Mouse (Mus musculus) lung, postnatal 36 days (tissue): Measurements from ENCODE around the gene Ccr8.
"Not testable (repeated sequence)": the region's sequence is repeated elsewhere in the genome, so short reads cannot be mapped to it uniquely, and the experiment has no call there.

ENCODE experiments used
- DNase-seq: peaks from one replicate; pipeline ENCODE4 v3.0.0; 2022; ENCODE audit warnings: mixed read lengths

The Ccr8 gene

DNA sequence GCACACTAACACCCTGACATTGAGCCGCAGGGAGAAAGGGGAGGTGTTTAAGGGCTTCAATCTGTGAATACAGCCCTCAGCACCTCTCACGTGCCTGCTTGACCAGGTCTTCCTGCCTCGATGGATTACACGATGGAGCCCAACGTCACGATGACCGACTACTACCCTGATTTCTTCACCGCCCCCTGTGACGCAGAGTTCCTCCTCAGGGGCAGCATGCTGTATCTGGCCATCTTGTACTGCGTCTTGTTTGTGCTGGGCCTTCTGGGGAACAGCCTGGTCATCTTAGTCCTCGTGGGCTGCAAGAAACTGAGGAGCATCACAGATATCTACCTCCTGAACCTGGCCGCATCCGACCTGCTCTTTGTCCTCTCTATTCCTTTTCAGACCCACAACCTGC lies 1.8 kb downstream of the Ccr8 start:
- no peak for DNase-seq

DNA sequence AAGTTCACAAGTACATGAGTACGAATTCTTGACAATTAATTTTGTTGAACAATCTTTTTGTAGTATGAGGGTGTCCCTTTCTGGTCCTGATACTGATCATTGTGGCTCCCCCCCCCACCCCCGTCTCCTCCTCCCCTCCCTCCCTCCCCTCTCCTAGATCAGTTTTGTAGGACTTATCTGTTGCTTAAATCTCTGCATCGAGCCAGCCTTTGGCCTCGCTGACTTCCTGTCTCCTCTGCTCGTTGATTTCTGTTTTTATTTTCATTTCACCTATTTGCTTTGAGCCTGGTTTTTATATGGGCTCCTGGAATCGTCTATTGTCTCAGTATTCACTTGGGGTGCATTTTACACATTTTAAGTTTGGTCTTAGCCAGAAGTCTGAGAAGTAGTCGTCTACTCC lies 4.0 kb downstream of the Ccr8 start:
- DNase-seq = no peak

DNA sequence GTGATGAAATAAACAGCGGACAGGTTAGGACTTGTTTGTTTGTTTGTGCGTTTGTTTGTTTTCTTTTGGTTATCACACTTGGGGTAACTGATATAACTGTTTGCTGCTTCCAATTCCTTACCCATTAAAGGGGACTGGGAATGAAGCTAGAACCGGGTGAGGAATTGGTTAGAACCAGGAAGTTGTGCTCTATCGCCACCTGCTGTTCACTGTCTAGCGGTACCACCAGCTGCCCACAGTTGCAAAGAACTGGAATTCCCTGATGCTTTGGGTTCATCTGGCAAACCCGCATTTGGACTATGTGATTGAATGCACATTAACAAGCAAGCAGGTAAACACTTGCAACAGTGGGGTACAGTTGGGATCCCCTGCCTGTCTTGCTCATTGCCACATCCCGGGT lies 6.8 kb downstream of the Ccr8 start:
- DNase-seq = peak; percentile 76

DNA sequence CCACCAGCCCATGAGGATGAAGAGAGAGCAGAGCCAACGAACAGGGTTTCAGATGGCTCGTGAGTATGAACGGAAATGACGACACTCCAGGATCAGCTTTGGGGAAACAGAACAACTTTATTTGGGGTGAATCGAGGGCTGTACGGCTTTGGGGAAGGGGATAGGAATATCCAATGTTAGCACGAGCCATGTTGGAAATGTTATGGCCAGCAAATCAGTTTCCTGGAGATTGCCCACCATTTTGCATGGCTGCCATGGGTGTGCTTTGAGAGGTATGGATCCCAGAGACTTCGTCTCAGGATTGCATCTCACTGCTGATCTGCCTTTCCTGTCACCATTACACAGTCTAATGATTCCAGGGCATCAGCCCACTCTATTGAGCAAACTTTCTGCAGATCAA lies 7.4 kb downstream of the Ccr8 start:
- DNase-seq = no peak

DNA sequence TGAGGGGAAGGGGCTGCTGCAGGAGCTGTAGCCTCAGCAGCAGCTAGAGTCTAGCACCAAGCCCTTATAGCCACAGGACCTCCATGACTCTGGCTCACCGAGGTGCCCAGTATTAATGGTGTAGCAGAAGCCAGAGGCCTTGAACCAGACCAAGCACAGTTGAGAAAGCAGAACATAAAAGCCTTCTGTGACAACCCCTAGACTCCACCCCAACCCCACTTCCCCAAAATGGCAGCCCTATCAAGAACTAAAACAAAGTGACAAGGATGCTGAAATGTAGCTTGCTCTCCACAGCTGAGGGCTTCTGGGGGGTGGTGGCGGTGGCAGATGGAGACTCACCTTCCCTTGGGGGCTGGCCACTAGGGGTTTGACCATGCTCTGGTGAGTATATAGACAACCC lies 9.3 kb downstream of the Ccr8 start:
- no peak for DNase-seq

DNA sequence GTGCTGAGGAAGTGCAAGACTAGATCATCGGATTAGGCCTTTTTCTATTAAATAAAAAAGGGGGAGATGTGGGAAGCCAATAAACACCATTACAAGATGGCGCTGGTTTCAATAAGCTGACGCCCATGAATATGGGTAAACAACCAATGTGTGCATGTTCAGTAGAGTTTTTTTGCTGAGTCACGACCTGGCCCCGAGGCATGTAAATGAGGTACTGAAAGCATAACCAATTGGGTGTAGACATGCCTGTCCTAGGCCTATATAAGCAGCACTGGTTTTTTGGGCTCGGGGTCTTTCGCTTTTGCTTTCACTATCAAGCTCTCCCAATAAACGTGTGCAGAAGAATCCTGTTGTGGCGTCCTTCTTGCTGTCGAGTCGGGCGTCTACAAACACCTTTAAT lies 17.0 kb downstream of the Ccr8 start:
- not testable (repeated sequence) for DNase-seq

DNA sequence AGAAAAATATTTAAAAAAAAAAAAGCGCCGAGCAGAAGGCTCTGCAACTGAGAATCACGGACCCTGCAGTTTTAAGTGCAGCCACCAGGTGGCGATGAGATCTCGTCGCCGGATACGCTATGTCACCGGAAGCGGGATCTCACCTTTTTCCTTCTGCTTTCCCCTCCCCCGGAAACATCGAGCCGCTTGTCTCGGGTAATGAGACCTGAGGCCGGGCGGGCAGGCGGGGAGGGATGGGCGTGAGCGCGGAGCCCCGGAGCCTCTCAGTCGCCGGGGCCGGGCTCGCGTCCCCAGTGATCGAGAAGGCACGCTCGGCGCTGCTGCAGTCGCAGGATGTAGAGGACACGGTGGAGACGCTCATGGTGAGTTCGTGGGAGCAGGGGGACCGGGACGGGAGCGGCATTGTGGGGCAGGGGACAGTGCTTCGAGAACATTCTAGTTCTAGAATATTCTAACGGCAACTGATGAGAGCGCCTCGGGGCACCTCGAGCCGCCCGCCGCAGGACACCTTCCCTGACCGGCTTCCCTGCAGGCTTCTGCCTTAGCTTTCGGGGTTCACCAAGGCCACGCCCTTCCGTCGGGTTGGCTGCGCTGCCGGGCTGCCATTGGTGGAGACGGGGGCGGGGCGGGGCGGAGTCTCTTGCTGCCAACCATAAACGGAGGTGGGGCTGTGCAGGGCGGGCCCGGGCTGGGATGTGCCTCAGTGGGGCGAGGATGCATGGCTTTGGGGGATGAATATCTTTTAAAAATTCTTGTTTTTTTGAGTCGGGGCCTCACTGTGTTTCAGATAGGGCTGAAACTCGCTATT lies 18.5 kb downstream of the Ccr8 start, which contains the start of gene Slc25a38:
Slc25a38 (plus strand) TSS at position 164 of the 808 bp plus-strand sequence.
- peak; percentile 98 for DNase-seq

DNA sequence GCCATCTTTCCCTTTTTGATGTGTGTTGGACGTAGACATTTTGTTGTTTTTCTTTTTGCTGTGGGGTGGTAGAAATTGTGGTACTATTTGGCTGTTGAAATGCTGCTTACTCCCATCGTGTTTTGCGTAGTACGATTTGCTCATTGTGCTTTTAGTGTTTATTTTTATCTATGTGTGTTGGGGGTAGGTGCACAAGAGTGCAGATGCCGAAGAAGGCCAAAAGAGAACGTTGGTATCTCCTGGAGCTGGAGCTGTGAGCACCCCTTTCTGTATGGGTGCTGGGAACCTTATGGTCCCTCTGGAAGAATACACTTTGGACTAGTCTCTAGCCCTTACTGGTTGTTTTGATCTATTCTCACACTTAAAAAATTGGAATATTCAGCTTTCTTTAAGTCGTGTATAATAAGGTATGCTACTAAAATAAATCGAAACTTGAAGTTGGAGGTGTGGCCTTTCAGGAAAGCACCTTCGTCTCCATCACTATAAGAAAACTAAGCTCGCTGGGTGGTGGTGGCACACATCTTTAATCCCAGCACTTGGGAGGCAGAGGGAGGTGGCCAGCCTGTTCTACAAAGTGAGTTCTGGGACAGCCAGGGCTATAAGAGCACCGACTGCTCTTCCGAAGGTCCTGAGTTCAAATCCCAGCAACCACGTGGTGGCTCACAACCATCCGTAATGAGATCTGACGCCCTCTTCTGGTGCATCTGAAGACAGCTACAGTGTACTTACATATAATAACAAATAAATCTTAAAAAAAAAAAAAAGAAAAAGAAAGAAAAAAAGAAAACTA lies 19.4 kb downstream of the Ccr8 start:
- DNase-seq = no peak

DNA sequence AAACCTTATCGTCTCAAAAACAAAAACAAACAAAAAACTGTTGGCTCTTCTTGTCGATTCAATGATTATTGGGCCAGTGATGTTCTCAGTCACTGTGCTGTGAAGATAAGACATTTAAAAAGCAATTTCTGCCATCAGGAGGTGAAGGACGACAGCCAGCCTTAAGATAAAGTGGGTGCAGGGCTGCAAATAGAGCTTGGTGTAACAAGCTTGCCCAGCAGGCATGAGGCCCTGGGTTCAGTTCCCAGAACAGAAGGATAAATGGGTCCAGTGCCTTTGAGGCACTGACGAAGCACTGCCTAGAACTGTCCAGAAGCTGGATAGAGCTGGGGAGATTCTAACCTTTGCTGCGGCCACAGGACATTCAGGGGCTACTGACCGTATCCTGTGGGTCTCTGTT lies 20.6 kb downstream of the Ccr8 start:
- no peak for DNase-seq

DNA sequence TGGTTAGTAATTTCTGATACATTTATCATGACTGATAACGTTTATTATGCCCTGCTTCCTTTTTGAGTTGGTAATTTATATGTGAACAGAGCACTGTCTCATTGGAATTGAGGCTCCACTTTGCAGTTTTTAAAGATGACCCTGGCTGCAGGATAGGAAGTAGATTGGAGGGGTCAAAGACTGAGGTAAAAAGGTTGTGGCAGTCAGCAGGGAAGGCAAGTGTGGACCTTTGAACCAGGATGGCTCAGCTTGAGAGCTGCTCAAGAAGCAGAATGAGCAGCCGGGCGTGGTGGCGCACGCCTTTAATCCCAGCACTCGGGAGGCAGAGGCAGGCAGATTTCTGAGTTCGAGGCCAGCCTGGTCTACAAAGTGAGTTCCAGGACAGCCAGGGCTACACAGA lies 21.5 kb downstream of the Ccr8 start:
- DNase-seq = no peak

DNA sequence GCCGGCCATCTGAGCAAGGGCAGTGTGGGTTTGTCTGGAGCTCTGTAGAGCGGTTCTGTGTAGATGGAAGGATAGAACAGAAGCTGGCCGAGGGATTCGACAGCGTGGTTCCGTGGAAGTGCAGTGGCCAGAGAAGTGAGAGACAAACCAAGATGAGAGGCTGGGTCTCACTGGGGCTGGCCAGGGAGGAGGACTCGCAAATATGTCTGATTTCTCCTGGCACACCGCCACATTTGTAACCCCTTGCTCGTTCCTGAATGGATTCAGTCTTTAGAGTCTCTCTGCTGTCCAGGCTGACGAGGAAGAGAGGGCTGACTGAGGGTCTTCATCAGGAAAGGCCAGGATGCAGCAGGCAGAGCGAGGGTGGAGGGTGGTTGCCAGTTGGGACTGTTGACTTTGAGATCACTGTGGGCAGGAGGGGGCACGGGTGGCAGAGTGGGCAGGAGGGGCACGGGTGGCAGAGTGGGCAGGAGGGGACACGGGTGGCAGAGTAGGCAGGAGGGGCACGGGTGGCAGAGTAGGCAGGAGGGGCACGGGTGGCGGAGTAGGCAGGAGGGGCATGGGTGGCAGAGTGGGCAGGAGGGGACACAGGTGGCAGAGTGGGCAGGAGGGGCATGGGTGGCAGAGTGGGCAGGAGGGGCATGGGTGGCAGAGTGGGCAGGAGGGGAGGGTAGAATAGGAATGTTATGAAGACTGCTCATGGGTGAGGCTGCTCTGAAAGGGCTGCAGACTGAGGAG lies 22.3 kb downstream of the Ccr8 start:
- no peak for DNase-seq

DNA sequence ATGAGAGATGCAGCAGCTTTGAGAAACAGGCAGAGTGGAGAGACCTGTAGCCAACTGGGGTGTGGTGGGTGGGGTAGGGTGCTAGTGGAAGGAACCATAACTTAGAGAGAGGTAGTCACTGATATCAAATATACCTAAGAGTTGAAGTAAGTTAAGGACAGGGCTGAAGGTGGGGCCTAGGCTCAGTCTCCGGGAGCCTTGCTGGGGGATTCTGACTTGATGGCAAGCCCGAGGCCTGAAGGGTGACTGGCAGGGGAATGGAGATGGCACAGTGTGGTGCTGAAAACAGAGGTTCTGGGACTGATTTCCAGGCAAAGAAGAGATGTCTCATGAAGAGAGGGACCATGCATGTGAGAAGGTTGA lies 22.9 kb downstream of the Ccr8 start:
- DNase-seq = no peak

DNA sequence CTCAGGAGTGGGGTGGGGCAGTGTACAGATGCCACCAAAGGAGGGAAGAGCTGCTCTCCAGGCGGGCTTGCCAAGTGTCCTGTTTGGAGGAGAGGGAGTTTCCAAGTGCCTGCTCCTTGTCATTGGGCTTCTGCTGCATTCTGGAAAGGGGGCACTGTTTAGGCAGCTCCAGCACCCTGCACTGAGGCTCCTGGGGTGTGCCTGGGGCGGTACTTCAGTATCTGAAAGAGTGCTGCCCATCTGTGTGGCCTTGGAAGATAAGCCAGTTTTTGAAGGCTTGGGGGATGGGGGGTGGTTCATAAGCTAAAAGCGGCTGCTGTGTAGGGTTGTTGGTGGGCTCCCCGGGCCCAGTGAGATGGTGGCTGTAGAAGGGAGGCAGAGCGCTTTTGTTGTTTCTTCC lies 23.7 kb downstream of the Ccr8 start:
- DNase-seq = no peak

DNA sequence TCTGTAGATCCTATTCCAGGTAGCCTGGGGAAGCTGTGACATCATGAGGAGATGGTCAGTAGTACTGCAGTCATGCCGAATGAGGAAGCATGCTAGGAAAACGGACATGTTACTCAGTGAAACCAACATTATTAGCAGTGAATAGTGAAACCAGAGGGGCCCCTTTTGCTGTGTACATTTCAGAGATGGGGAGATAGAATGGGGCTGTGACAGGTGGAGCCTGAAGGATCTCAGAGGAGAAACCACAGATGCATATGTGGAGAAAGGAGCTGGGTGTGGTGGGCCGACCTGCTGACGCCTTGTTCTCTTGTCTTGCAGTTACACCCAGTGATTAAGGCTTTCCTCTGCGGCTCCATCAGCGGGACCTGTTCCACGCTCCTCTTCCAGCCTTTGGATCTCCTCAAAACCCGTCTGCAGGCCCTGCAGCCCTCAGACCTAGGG lies 24.3 kb downstream of the Ccr8 start:
- DNase-seq = peak; percentile 39

DNA sequence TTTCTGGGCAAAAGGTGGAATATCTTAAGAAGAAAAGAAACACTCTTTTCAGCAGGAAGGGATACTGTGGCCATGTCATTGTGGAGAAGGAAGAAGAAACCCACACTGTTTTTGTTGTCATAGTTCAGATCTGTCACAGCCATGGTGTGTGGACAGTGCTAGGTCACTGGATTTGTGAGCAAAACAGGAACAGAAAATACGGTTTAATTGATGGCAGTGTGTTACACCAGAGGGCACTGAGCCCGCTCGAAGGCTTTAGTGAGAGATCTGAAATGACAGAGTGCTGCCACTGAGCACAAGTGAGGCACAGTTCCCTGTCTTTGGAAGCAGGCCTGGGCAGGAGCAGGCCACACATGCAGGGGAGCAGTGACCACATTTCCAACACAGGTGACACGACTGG lies 26.3 kb downstream of the Ccr8 start:
- DNase-seq = no peak

DNA sequence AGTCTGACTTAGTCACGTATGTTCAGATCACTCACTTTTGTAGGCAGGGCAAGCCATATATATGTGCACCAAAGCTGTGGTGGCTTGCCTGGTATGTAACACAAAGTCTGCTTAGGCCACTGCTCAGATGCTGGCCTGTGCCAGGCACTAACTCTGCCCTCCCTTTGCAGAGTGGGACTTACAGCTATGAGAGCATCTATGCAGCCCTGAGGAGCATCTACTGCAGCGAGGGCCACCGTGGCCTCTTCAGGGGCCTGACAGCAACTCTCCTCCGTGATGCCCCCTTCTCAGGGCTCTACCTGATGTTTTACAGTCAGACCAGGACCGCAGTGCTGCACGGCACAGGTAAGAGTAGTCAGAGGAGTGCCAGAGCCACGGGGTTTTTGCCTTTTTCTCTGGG lies 28.6 kb downstream of the Ccr8 start:
- DNase-seq = no peak

DNA sequence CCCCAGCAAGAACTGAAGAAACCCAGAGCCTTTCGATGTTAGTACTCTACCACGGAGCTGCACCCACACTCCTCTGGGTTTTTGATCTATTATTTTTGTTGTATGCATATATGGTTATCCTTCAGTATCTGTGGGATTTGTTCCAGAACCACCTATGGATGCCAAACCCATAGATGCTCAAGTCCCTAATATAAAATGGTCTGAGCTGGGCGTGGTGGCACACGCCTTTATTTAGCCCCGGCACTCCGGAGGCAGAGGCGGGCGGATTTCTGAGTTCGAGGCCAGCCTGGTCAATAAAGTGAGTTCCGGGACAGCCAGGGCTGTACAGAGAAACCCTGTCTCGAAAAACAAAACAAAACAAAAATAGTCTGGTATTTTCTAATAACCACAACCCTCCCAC lies 35.0 kb downstream of the Ccr8 start:
- no peak for DNase-seq

DNA sequence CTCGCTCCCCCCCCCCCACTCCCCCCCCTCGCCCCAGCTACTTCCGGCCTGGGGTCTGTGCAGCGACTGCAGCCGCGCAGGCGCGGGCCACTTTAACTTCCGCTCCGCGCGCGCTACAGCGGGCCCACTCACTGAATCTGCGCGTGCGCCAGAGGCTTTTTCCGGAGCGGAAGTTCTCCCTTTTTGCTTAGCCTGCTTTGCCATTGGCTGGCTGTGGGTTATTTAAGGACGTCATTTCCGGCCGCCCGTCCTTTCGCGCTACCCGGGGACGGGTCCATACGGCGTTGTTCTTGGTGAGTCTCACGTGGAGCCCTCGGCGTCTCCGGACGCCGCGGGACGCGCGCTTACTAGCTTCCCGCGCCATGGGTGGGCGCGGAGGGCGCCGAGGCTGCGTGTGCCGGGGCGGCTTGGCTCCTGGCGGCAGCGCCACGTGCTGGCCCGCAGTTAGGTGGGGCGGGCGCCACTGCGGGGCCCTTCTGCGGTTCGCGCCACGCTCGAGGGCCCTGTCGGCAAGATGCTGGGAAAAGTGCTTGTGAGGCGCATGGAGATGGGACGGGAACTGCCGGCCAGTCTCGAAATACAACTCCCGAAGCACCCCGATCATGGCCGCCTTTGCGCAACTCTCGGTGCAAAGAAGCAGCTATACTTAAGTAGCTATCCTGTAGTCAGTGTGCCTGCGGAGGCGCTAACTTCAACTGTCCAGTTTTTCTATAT lies 35.8 kb downstream of the Ccr8 start, which contains the start of gene Rpsa:
Rpsa (plus strand) TSS at position 152 of the 714 bp plus-strand sequence.
- peak; percentile 97 for DNase-seq

DNA sequence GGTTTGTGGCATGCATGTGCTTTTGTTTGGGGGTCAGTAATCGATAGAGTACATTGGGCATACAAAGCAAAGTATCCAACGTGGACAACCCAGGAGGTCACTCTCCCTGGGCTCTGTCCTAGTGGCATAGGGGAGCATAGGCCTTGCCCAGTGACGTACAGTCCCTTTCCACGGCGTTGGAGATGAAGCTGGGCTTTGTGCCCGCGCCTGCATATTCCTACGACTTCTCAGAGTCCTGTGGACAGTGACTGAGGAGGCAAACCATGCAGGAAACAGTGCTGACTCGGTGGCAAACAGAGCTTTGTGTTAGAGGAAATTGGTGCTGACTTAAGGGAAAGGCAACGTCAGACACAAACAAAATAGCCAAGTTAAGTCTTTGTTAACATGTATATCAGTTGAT lies 37.4 kb downstream of the Ccr8 start:
- no peak for DNase-seq

DNA sequence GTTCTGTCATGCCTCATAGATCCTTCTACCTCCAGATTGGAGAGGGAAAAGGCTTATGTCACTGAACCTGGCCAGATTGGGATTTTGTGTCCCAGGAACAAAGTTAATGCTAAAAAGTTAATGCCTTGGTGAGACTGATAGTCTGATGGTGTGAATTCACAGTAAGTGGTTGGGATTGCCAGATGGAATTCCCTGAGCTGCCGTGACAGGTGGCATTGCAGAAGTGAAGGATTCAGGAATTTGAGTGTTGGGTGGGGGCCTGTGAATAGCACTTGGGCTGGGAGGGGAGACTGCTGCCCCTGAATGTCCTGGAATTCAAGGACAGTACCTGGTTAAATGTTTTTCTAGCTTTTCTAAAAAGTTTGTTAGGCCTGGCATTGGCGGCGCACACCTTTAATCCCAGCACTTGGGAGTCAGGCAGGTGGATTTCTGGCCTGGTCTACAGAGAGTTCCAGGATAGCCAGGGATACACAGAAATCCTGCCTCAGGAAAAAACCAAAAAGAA lies 39.9 kb downstream of the Ccr8 start:
- no peak for DNase-seq

DNA sequence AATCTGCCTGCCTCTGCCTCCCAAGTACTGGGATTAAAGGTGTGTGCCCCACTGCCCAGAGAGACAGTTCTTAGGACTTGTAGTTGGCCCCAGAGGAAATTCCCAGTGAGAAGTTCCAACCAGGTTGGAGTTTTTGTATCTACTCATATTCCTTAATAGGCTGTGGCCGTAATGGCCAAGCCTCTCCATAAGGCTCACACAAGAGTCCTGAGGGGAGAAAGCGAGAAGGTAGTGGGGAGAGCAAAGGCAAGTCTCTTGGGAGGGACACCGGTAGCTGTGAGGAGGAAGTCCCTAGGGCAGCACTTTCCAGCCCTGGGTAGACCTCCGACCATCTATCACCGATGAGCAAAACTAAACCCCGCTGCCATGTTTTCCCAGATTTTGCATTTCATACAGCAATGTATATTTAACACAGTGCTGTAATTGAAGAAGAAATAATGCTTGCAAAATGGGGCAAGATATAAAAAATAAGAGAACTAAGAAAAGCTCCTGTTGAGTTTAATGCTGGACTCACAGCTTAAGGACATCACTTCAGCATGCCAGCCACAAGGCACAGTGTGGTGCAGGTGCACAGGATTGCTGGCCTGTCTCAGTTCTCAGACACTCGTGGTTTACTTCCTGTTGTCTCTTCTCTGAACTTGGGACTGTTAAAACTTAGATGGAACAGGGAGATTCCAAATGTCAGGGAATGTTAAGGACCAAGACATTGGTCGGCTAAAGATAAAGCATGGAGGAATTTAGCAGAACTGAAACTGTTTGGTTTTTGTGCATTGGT lies 41.3 kb downstream of the Ccr8 start:
- DNase-seq = no peak
